Mouse (Mus musculus) ES-Bruce4 (cell line): Measurements from ENCODE around the gene Sgk1. TPM values are rescaled to one million over a fixed set of nuclear protein-coding genes. Genes with fewer than 3 reads are reported as not detected.

ENCODE experiments used
- H3K27ac ChIP-seq: 2 replicates; pipeline ENCODE4 v1.5.1; 2012; ENCODE audit warnings: low read length, inconsistent platforms; ENCODE audit not compliant: insufficient read depth
- H3K27me3 ChIP-seq: 2 replicates; pipeline ENCODE4 v1.6.1; 2012; ENCODE audit warnings: mild to moderate bottlenecking, low read length, inconsistent platforms; ENCODE audit not compliant: control insufficient read depth, poor library complexity, insufficient read depth, severe bottlenecking
- H3K36me3 ChIP-seq: 2 replicates; pipeline ENCODE4 v1.6.1; 2012; ENCODE audit warnings: inconsistent platforms, mild to moderate bottlenecking, low read length, moderate library complexity; ENCODE audit not compliant: control insufficient read depth, poor library complexity, insufficient read depth, severe bottlenecking
- H3K4me1 ChIP-seq: one replicate; pipeline ENCODE4 v1.8.1; 2011; ENCODE audit warnings: low read length; ENCODE audit not compliant: control insufficient read depth, insufficient read depth
- H3K4me3 ChIP-seq: 2 replicates; pipeline ENCODE4 v1.5.1; 2011; ENCODE audit warnings: low read depth, mild to moderate bottlenecking, low read length
- H3K9ac ChIP-seq: 2 replicates; pipeline ENCODE4 v1.6.1; 2012; ENCODE audit warnings: low read depth, mild to moderate bottlenecking, inconsistent platforms; ENCODE audit not compliant: poor library complexity, severe bottlenecking
- H3K9me3 ChIP-seq: replicated peaks from 2 replicates; pipeline ENCODE4 v1.6.1; 2012; ENCODE audit warnings: mild to moderate bottlenecking, low read length, inconsistent platforms; ENCODE audit not compliant: control insufficient read depth, poor library complexity, insufficient read depth, severe bottlenecking
- CTCF ChIP-seq: IDR thresholded peaks from one replicate; pipeline ENCODE4 v1.8.1; 2011; ENCODE audit warnings: low read depth, low read length
- EP300 ChIP-seq: IDR thresholded peaks from 2 replicates; pipeline ENCODE4 v1.6.1; 2011; ENCODE audit warnings: low read depth, low read length; ENCODE audit not compliant: insufficient read depth
- POLR2A ChIP-seq: IDR thresholded peaks from one replicate; pipeline ENCODE4 v1.8.1; 2011; ENCODE audit warnings: low read length; ENCODE audit not compliant: insufficient read depth
- polyA plus RNA-seq: library from polyadenylated mRNA; stranded (reverse); fragments of >200 nt; gene quantifications from 2 replicates; pipeline ENCODE4 v1.2.4, GENCODE M21; 2011; ENCODE audit warnings: low read depth; ENCODE audit not compliant: missing spikeins, insufficient read depth, insufficient read length

Gene Sgk1
- polyA plus RNA-seq, 1 experiment = 386 TPM

DNA sequence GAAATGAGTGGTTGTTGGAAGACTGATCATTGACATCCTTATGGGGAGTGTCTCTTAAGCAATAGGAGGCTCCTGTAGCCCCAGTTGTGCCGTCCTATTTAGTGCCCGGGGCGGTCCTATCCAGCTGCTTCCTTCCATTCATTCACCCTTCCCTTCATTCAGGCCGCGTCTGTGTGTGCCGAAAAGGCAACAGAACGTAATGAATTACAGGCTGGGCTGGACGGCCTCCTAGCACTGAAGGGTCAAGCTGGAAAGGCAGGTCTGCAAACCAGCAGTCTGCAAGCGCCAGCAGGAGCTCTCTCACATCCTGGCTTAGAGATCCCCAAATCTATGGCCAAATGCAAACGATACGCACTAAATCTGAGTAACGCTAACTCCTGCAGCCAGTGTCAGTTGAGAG lies 1.6 kb downstream of the Sgk1 start:
- Histone ChIP-seq H3K27ac (peak overlapping the region; percentile 57; the same call in 1 of the 2 replicates), H3K9me3 (peaks cover 11% of the 10 kb centered on the region), H3K27me3 (no peaks in the 10 kb centered on the region), H3K4me1 (no peaks in the 10 kb centered on the region), H3K9ac (no peak overlapping the region), H3K4me3 (peak overlapping the region; percentile 16), H3K36me3 (no peaks in the 10 kb centered on the region)
- TF ChIP-seq POLR2A = no peak
- peak; percentile 62; the same call in 1 of the 2 replicates for TF ChIP-seq EP300
- no peak for TF ChIP-seq CTCF

DNA sequence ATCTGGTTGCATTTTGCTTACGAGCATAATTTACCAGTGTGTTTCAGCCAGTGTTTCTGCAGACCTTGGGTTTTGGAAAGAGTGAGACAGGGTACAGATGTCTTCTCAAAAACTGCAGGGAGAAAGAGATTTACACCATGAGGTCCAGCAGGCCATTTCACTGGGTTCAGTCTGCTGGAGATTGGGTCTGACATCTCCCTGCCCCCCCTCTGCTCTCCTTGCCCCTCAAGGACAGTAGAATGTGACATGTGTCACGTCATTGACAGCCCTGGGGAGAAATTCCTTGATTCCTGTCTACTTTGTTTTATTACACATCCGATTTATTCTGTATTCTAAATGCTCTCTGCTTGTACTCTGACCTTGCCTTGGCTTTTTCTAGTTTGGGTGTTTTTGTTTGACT lies 2.5 kb downstream of the Sgk1 start:
- Histone ChIP-seq H3K9ac (no peak overlapping the region), H3K27ac (no peak overlapping the region), H3K27me3 (no peaks in the 10 kb centered on the region), H3K4me1 (no peaks in the 10 kb centered on the region), H3K4me3 (no peak overlapping the region), H3K9me3 (peaks cover 11% of the 10 kb centered on the region), H3K36me3 (no peaks in the 10 kb centered on the region)
- TF ChIP-seq POLR2A (no peak), EP300 (no peak), CTCF (no peak)

DNA sequence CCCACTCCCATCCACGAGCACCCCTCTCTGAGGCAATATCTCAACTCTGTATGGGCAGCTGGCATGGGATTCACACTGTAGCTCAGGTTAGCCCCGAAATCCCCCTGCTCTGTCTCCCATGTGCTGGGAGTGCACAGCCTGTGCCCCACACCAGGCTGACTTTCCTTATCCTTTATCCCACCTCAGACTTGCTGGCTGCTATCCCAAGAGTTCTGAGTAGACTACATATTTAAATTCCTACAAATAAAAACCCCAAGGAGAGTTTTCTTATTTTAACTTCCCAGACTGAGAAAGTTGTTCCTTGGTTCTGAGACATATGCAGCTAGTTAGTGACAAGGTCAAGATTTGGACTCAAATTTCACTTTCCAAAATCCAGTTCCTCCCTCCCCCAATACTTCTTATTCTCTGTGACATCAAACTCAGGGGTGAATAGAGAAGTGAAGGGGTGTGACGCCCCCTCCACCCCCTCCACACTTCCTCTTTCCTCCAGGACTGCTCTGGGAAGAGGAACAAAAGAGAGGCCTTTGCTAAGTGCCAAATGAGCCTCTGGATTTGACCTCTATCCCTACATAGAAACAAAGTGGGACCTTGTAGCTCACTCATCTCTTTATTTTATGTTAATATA lies 7.3 kb downstream of the Sgk1 start:
- no peak overlapping the region for H3K4me3 ChIP-seq
- H3K9me3 ChIP-seq = no peaks in the 10 kb centered on the region

DNA sequence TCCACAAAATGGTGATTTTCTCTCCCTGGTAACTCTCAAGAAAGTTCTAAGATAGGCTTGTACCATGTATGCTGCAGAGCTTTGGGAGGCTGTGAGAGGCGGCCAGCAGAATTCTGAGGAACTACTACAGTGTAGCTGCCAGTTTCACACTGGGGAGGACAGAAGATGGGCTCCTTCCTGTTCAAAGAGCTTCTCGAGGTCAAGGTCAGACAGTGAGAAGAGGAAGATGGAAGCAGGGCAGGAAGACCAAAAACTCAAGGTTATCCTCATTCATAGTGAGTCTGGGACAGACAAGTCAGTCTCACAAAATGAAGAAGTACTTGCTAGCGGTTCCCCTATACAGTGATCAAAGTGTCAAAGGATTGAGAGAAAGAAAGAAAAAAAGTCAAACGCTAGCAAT lies 8.3 kb downstream of the Sgk1 start:
- peaks cover 3% of the 10 kb centered on the region for H3K4me1 ChIP-seq
- H3K9ac ChIP-seq = no peak overlapping the region
- no peak for TF ChIP-seq EP300
- no peaks in the 10 kb centered on the region for H3K9me3 ChIP-seq
- no peak overlapping the region for H3K4me3 ChIP-seq
- no peaks in the 10 kb centered on the region for H3K27me3 ChIP-seq
- no peaks in the 10 kb centered on the region for H3K36me3 ChIP-seq
- H3K27ac ChIP-seq = no peak overlapping the region

More for the DNA sequence above, 7.3 kb downstream of the Sgk1 start:
- Histone ChIP-seq H3K36me3 (no peaks in the 10 kb centered on the region), H3K4me1 (peaks cover 3% of the 10 kb centered on the region), H3K27me3 (no peaks in the 10 kb centered on the region), H3K9ac (no peak overlapping the region), H3K27ac (0 out of 2 replicates have a peak overlapping the region, but pooled peaks have one; percentile 24)
- no peak for TF ChIP-seq CTCF
- no peak for TF ChIP-seq POLR2A
- TF ChIP-seq EP300 = no peak

DNA sequence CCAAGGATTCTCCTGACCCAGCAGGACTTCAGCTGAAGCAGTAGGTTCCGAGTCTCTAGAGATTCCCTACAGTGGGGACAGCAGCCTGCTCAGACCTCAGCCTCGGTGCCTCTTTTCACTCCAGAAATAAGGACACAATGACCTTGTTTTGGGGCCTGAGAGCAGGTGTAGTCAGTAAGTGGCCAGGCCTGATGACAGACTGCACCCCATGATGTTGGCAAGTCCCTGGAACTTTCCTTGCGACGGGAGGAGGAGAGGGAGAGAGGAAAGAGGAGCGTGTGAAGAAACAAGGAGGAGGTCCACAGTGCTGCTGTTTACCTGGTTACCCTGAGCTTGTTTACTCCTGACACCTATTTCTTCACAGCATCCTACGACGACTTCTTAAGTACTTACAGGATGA lies 9.5 kb downstream of the Sgk1 start:
- no peaks in the 10 kb centered on the region for H3K9me3 ChIP-seq
- no peaks in the 10 kb centered on the region for H3K36me3 ChIP-seq
- no peak overlapping the region for H3K4me3 ChIP-seq
- H3K27me3 ChIP-seq = no peaks in the 10 kb centered on the region
- H3K27ac ChIP-seq = no peak overlapping the region
- TF ChIP-seq POLR2A (no peak), EP300 (no peak), CTCF (no peak)
- H3K4me1 ChIP-seq = peaks cover 3% of the 10 kb centered on the region
- H3K9ac ChIP-seq = no peak overlapping the region

DNA sequence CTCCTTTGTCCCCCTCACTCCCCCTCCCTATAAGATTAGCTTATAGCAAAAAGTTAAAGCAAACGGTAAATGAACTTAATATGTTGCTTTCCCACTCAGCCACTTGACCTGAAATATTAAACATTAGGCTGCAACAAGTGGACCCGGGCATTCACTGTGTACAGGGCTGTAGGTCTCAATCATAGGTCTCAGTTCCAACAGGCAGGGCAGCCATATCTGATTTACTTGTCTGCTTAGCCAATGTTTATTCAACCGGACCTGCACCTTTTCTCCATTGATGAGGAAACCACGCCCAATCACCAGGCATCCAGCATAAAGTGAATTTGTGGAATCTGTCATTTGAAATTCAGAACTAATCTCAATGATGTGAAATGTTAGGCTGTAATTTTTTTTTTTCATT lies 10.1 kb downstream of the Sgk1 start:
- Histone ChIP-seq H3K4me3 (no peak overlapping the region), H3K27ac (no peak overlapping the region), H3K36me3 (no peaks in the 10 kb centered on the region), H3K9ac (no peak overlapping the region), H3K27me3 (no peaks in the 10 kb centered on the region), H3K9me3 (no peaks in the 10 kb centered on the region), H3K4me1 (peaks cover 3% of the 10 kb centered on the region)
- TF ChIP-seq POLR2A (no peak), CTCF (no peak), EP300 (no peak)
